Mouse (Mus musculus): ENCODE results near the gene Csrnp3.

Gene Csrnp3

DNA sequence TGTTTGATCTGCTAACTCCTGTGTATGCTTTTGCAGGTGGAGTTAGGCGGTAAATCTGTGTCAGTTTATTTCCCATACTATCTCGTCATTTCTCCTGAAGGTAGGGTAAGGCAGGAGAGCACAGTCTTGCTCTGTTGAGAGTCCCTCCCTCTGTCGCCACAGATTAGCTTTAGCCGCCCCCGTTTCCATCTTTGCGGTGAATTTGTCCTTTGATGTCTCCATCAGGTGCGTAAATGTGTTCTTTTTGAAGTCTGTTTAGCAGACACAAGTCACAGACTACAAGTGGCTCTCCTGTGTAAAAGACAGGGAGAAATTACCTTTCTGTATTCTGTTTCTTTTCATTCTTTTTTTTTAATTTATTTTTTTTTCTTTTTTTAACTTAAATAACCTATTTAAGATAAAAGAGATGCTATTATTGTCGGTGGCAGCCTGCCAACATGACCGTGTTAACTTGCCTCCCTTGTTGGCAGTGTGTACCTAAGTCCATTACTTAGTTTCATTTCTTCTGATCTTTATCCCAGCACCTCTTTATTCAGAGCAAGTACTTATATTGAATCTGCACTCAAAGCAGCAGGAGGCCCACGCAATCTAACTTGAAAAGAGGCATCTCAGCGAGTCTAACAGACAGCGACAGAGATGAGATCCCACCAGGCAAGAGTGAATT is 25.5 kb downstream of the Csrnp3 start:
- no peak for DNase-seq

- DNase-seq, result no peak
Measured at GRCm38 (mm10) chr2:65891590-65891989, 46.0 kb downstream of the Csrnp3 start.

DNA sequence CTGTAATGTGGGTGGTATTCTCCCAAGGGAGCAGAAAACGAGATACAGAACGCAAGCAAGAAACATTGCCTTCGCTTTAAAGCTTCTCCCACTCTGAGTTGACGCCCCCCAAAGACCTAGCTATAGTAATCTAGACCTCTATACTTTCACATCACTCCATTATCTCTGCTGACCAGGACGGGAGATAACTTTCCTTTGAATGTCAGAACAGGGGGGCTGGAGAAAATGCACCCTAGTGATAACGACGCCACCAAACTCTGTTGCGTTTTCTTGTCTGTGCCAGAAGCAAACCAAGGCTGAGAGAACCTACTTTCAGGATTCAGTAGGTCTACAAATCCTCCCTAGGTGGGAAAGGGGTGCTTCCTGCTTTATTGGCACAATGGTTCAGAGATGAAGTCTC is 47.7 kb downstream of the Csrnp3 start:
- no peak for DNase-seq

- DNase-seq, result no peak
Measured at GRCm38 (mm10) chr2:65894299-65894698, 48.7 kb downstream of the Csrnp3 start.

- DNase-seq, result peak in 1 of 2 experiments; percentile 2
Measured at GRCm38 (mm10) chr2:65896542-65896941, 51.0 kb downstream of the Csrnp3 start.

GRCm38 (mm10) chr2:65897084-65897483 is 51.5 kb downstream of the Csrnp3 start:
- DNase-seq, result no peak

GRCm38 (mm10) chr2:65899478-65899877 is 53.9 kb downstream of the Csrnp3 start:
- DNase-seq, result no peak

GRCm38 (mm10) chr2:65908526-65908925 is 63.0 kb downstream of the Csrnp3 start:
- no peak for DNase-seq

GRCm38 (mm10) chr2:65909724-65910521 is 64.4 kb downstream of the Csrnp3 start:
- no peak for DNase-seq

DNA sequence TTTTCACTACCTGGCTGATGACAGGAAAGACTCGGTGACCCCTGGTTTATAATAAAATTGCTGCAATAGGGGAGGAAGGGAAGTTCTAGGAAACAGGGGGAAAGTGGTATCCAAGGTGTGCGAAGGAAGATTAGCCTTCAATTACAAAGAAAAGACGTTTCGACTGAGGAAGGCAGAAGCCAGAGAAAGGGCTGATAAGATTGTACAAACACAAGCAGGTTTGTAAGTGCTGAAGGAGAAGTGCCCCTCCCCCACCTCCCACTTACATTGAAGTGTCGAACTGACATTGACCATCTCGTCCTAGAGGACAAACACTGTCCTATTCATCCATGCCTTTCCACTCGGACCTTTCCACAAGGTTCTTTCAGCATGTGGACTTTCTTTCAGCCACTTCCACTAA is 70.4 kb downstream of the Csrnp3 start:
- no peak for DNase-seq

DNA sequence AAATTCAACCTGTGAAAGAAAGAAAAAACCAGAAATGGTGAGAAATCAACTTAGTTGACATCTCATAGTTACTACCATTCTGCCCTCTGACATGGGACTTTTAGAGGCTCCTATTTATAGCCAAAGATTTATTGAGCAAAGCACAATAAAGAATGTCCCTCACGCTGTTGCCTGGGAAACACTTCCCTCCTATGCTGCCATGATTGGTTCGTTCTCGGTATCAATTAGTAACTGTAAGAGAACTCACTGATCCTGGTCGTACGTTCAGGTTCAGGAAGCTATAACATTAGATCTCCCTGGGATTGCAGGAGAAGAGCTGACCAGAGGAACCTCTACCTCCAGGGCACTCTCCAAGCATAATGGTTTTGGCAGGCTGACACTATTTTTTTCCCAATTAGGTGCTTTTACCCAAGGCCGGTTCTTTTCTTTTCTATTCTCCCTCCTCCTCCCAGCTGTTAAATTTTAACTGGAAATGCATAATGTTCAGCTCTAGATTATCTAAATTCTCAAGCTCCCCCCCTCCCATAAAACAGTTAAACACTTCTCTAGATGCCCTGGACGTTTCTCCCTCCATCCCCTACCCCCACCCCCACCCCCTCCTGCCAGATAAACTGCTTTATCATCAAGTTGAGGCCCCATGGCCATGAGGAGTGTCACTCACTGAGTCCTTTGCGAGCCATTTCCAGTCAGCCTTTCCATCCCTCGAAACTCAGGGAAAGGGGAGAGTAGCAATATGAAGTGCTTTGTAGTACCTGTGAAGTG is 75.3 kb downstream of the Csrnp3 start:
- no peak for DNase-seq

DNA sequence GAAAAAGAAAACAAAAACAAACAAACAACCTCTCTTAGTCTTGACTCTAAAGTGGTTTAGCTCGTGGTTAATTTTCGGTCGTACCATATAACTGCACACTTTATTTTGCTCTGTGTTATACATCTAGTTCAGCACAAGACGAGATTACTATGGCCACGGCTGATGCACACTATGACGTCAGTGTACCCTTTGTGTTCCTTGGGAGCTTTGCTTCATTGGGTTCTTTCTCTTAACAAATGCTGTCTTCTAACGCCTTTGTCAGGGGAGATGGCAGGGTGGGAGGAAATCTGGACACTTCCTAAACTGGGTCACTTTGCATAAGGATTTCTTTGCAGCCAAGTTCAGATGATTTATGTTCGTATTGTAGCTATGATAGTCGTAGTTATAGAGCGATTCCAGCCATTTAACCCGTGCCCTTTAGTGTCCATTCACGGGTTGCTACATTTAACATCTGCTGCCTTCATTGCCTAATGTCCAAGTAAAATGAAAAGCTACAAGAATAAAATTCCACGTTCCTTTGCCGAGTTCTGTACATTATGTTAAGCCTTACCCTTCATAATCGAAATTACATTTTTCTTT is 79.9 kb downstream of the Csrnp3 start:
- DNase-seq, result no peak

DNA sequence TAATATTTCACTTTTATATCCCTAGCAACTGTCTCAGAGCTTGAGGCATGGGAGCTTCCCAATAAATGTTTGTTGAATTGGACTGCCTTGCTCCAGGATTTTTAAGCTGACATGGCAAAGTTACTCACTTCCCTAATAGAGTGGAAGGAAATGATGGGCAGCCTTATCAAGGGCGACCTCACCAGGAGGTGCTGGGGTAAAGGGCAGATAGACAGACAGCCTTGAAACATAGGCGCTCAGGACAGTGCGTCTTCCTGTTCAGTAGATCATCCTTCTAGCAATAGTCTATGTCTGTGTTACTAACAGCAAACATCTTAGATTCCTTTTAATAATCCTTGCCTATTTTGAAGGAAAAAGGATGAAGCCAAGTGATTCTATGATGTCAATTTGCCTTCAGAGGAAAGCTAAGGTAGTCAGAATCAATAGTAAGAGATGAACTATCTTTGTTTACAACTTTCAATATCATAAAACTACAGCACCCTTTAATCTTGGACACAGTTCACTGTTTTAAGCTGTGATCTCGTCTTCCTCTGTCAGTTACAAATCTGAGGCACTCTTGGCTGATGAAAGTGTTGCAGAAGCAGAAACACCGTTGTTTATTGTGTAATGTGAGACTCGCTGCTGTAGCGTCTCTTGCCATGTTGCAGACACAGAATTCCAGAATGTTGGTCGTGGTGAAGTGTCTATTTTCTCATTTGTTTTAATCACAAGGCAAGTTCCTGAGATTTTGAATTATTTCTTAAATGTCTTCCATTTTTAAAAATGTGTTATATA is 81.6 kb downstream of the Csrnp3 start:
- DNase-seq, result no peak

DNA sequence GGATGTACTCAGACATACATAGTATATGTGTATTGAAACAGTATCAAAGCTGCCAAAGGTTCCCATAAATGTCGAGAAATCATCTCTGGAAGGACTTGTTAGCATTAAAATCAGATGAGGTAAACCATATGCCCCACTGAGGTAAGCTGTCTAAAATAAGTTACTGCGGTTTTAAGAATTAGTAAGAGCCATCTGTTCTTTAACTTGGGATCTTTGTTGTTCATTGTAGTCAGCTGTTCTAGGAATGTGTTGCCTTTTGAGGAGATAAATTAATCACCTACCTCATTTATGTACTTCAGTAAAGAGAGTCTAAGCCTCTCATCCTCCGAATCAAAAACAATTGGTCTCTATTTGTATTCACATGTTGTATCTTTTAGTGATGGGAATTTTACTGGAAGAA is 83.7 kb downstream of the Csrnp3 start:
- DNase-seq, result no peak

- no peak for DNase-seq
Measured at GRCm38 (mm10) chr2:65929927-65930326, 84.4 kb downstream of the Csrnp3 start.

- no peak for DNase-seq
Measured at GRCm38 (mm10) chr2:65931313-65931712, 85.7 kb downstream of the Csrnp3 start.

- DNase-seq, result peak in 1 of 2 experiments; percentile 1
Measured at GRCm38 (mm10) chr2:65931841-65932311, 86.3 kb downstream of the Csrnp3 start.

DNA sequence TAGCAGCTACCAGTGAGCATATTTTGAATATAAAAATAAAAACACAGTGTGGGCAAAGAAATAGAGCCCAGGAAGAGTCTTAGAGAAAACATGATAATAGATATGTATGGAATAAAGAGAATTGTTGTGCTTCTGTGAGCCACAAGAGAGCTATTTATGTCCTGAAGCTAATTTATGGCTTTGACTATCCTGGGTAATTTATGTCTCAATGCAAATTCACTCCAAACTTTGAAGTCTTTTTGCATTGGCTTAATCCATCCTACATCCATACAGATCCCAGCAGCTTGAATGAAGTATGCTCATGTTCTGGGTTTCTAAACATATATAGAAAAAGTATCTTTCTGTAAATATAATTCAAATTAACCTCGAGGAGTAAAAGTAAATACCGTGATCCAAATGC is 88.5 kb downstream of the Csrnp3 start:
- no peak for DNase-seq

DNA sequence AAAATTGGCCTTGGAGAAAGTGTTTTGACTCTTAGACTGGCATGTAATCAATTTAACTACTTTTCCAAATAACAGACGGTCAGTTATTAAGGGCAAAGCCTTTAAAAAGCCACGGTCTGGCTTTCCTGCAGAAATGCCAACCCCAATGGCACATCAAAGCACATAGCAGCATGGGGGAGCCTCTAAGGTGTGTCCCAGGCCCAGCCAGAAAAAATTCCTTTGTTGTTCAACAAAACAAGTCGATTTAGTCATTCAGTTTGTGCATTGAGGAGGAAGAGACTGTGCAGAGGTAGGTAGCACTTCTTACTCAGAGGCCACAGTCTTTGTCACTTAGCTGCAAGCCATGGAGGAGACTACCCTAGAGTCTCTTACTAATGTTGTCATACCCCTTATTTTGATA is 93.3 kb downstream of the Csrnp3 start:
- no peak for DNase-seq

- DNase-seq, result peak; percentile 17 to 39
Measured at GRCm38 (mm10) chr2:65940351-65940750, 94.8 kb downstream of the Csrnp3 start.

DNA sequence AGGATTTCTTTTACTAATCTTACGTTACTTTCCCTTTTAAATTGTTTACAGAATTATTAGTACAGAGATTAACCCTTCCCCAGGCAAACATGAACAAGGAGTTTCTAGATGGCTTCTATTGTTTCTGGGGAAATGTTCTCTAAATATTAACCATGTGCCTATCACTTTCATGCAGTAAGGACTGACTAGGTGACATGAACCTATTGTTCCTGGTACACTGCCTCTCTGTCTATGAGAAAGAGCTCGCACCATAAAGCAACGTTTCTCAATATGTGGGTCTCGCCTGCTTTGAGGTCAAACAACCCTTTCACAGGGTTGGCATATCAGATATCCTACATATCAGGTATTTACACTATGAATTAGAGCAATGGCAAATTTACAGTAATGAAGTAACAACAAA is 96.8 kb downstream of the Csrnp3 start:
- no peak for DNase-seq

DNA sequence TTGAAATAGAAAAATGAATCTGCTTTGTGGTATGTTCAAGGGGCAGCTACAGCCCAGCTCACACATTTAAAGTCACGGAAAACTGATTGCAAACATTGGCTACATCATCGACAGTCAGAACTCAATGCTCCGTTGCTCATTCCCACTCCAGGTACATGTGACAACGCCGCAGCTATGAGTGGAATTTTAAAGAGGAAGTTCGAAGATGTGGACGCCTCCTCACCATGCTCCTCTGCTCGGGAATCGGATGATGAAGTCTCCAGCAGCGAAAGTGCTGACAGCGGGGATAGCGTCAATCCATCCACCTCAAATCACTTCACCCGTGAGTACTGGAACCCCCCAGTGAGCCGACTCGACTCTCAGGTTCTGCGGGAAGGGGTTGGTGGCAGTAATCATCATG is 103.2 kb downstream of the Csrnp3 start:
- DNase-seq, result no peak
